Mouse (Mus musculus) CD8-positive naive resting alpha-beta T cell, adult 2 months (primary cell): ENCODE measurements around the gene Efcab11.

Experiments used
- DNase-seq, 2 experiments: peaks; one replicate each; pipeline ENCODE4 v3.0.0; 2022; ENCODE audit warnings: low read depth in 2 of 2, low spot score in 2 of 2

Gene Efcab11

GRCm38 (mm10) chr12:99884269-99885261, at the start of gene Efcab11, which contains the start of gene Tdp1:
Gene Efcab11 (minus strand): TSS chr12:99884439.
Gene Tdp1 (plus strand): TSS chr12:99884517.
- peak; percentile 91 to 96 for DNase-seq

- no peak for DNase-seq
These were observed 49.4 kb upstream of the Efcab11 start for GRCm38 (mm10) chr12:99933630-99934029.

DNA sequence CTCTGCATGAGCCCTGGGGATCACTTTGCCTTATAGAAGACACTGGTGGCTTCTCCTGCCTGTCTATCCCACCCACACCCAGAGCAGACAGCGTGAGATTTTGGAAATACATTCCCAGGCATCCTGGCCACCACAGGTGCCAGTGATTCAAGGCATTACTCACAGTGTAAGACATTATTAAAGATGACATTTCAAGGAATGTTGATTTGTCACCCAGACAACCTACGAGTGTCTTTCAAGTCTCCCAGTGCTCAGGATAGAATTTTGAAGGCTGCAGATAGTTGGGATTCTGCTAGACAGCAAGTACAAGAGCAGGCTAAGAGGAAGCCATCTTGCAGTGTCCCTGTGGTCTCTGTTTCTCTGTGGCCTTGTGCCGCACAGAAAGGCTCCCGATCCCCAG, 48.0 kb upstream of the Efcab11 start:
- no peak for DNase-seq

DNA sequence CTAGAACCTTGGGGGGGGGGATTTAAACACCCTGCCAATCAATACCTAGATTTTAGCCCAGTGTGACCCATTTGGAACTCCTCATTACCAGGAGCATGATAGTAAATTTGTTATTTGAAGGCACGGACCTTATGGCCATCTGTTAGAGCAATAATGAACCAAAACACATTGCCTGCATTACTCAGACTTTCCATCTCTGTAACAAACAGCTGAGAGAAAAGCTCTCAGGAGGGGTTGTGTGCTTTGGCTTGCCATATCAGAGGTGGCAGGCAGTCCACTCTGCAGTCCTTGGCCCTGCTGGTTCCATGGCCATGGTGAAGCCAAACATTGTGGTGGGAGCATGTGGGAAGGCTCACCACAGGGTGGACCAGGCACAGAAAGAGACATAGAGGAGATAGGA, 44.9 kb upstream of the Efcab11 start:
- no peak for DNase-seq

DNA sequence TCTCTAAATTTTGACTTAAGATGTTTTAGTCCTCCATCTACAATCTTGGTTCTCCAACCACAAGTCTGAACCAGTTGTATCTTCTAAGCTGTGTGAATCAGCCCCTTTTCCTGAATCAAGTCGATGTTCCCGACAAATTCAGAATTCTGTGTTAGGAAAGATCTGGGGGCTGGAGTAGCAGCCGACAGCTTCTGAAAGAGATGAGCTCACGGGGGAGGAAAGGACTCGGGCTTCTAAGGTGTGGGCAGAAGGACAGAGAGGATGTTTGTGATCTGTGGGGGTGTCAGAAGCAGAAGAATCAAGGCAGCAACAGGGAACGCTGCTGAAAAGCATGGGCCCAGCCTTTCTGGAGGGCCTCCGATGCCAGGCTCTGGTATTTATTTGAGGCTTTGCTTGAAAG, 44.1 kb upstream of the Efcab11 start:
- DNase-seq: no peak

DNA sequence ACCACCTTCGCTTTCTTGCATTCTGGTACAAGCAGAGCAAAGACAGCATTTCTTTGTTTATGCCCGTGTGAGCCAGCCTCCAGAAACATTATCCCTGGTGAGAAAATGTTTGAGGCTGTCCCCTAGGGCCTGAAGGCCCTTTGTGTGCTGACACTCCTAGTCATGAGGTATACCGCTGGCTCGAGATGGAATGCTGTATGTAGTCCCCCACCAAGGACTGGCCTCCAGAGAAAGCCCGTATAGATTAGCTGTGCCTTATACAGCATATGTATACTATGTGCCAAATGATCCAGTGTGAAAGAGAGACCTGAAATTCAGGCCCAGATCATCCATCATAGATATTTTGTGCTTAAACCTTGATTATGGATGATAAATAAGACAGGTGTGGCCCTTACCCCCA, 39.5 kb upstream of the Efcab11 start:
- DNase-seq: no peak

GRCm38 (mm10) chr12:99923131-99923606, 38.9 kb upstream of the Efcab11 start:
- no peak for DNase-seq

GRCm38 (mm10) chr12:99921045-99921444, 36.8 kb upstream of the Efcab11 start:
- no peak for DNase-seq

DNA sequence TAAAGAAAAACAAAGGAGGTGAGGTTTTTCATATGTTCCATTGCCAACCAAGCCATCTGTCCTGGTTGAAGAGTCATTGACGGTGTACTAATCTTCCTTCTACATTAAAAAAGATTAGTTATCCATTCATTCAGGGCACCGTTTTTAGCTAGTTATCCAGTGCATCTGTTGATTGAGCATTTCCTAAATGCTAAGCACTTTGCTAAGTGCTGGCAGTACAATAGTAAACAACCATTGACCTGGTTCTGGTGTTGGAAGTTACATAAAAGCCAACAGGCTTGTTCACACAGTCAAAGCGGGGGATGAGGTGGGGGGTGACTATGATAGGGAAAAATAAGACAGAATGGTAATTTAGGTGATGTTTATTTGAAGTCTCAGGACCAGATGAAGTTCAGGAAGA, 35.4 kb upstream of the Efcab11 start:
- no peak for DNase-seq

GRCm38 (mm10) chr12:99917800-99918427, 33.7 kb upstream of the Efcab11 start:
- no peak for DNase-seq

GRCm38 (mm10) chr12:99911466-99911865, 27.2 kb upstream of the Efcab11 start:
- no peak for DNase-seq

DNA sequence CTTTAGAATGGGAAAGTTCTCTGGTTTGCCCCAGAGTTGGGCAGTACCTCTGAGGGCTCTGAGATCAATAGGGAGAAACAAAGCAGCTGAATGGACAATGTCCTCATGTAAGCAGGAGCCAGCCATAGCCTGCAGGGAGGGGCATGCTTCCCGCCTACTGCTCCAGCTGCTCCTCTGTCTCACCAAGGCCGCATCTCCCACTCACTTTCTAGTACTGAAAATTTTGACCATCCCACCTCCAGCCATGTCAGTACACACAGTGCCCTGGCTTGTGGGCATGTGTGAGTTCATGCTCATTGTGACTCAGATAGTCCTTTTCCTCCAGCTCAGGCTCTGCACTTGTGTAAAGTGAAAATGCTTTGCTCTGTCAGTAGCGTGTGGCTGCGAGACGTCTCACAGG, 20.3 kb upstream of the Efcab11 start:
- DNase-seq: no peak

GRCm38 (mm10) chr12:99902867-99903370, 18.7 kb upstream of the Efcab11 start:
- DNase-seq: no peak

DNA sequence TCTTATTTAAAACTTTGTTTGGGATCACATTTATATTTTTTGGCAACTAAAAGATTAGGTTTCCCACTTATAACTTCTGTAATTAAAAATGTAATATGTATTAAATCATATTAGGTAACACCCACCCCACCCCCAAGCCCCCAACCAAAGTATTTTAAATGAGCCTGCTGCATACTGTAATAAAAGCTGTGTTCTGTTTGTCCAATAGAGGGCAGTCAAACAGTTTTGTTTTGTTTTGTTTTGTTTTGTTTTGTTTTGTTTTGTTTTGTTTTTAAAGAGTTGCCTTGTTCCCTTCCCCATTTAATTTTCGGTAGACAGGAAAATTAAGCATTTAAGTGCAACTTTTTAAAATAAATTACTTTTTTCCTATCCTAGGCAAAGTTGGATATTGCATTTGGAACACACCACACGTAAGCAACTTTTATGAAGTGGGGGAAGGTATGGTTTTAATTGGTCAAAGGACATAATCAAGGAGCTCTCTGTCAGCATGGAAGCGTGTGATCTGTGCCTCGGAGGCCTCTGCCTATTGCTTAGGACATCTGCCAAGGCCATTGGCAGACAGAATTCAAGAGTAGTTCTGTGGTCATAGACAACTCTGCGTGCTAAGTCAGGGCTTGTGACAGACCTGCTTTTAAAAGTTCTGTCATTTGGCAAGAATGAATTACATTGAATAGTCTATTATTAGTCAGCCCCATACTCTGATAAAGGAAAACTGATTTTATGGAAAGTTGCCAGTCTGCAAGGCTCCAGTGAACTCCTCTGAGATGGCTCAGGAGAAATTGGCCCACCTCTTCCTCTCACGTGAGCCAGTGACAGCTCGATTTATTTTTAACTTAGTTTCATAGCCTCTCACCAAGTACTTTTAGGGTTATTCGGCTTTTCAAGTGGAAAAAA, 18.0 kb upstream of the Efcab11 start:
- no peak for DNase-seq

GRCm38 (mm10) chr12:99899991-99900390, 15.8 kb upstream of the Efcab11 start:
- no peak for DNase-seq

DNA sequence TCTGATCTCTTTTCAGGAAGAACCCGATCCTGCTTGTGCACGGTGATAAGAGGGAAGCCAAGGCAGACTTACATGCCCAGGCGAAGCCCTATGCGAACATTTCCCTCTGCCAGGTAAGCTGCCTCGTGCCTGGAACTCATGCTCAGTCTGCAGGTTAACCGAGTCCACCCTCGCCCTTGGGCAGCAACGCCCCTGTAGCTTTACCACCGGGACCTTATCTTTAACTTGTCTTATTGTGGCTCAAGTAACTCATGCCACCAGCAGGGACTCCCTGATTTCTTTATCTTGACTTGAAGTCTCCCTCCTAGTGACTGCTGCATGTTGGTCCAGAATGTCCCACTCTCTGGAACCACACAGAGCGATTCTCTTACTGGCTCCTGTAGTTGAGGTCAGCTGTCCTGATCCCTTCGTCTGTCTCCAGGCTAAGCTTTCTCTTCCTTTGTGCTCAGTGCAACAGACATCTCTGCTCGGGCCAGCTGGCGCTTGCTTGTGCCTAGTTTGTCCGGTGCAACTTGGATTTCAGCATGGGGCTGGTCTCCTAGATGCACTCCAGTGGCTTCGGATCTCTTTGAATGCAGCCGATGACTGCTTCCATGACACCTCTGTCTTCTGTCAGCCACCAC, 14.1 kb upstream of the Efcab11 start:
- DNase-seq: no peak

GRCm38 (mm10) chr12:99897846-99898245, 13.6 kb upstream of the Efcab11 start:
- no peak for DNase-seq

GRCm38 (mm10) chr12:99885282-99885901, 1.2 kb upstream of the Efcab11 start:
- no peak for DNase-seq

DNA sequence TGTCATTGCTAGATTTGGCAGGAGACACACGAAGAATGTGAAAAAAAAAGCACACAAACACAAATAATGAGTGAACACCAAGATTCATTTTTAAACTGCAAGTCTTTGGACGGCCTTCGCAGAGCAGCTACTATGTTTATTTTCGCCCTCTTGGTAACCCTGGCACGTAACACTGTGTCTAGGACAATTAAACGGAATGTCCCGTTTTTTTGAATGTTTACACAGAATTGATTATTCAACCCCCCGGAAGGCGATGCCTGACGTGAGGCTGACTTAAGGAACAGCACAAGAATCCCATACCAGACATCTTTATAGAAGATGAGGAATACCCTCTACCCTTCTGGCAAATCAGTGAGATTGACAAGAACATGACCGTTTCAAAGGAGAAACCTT, 530 bp downstream of the Efcab11 start:
- peak in 1 of 2 experiments; percentile 2 for DNase-seq
